Mouse (Mus musculus) stomach, embryonic 14.5 days (tissue): Measurements from ENCODE around the gene Galnt13. TPM values are rescaled to one million over a fixed set of nuclear protein-coding genes. Genes with fewer than 3 reads are reported as not detected.

Source experiments
- ATAC-seq: fragments of 200-750 bp; cut with Nextera tagmentation; 2 replicates; pipeline ENCODE4 v1.8.0; 2017; ENCODE audit warnings: low read depth, moderate TSS enrichment; ENCODE audit not compliant: insufficient number of reproducible peaks, insufficient read depth, low FRiP score
- H3K27ac ChIP-seq: fragments of 300-500 bp; sonication (generic); 2 replicates; pipeline ENCODE4 v1.5.1; 2014; ENCODE audit warnings: mild to moderate bottlenecking, low read length, moderate library complexity, mixed read lengths
- H3K27me3 ChIP-seq: fragments of 300-500 bp; sonication (generic); 2 replicates; pipeline ENCODE4 v1.6.1; 2014; ENCODE audit warnings: low read length, control low read depth, mixed read lengths; ENCODE audit not compliant: control insufficient read depth, insufficient read depth
- H3K36me3 ChIP-seq: fragments of 300-500 bp; sonication (generic); 2 replicates; pipeline ENCODE4 v1.6.1; 2014; ENCODE audit warnings: mild to moderate bottlenecking, control low read depth, low read length, moderate library complexity, mixed read lengths; ENCODE audit not compliant: control insufficient read depth, insufficient read depth
- H3K4me1 ChIP-seq: fragments of 300-500 bp; sonication (generic); 2 replicates; pipeline ENCODE4 v1.6.1; 2014; ENCODE audit warnings: low read length, control low read depth, mixed read lengths; ENCODE audit not compliant: control insufficient read depth, insufficient read depth
- H3K4me2 ChIP-seq: fragments of 300-500 bp; sonication (generic); replicated peaks from 2 replicates; pipeline ENCODE4 v1.6.1; 2014; ENCODE audit warnings: low read depth, low read length, control low read depth
- H3K4me3 ChIP-seq: fragments of 300-500 bp; sonication (generic); 2 replicates; pipeline ENCODE4 v1.5.1; 2014; ENCODE audit warnings: low read depth, low read length, control low read depth
- H3K9ac ChIP-seq: fragments of 300-500 bp; sonication (generic); replicated peaks from 2 replicates; pipeline ENCODE4 v1.6.1; 2014; ENCODE audit warnings: low read depth, mild to moderate bottlenecking, control low read depth, low read length, moderate library complexity, mixed read lengths
- H3K9me3 ChIP-seq: fragments of 300-500 bp; sonication (generic); 2 replicates; pipeline ENCODE4 v1.6.1; 2016; ENCODE audit warnings: low read depth, low read length, control low read depth; ENCODE audit not compliant: control insufficient read depth
- WGBS: fragments of 180-500 bp; shearing (Covaris S2); extraction: QIAGEN DNeasy Blood & Tissue Kit; methylation state at CpG from one replicate; pipeline ENCODE4 v1.1.7; 2014; 5-methylcytosine and 5-hydroxymethylcytosine counted together
- polyA plus RNA-seq: library from polyadenylated mRNA; unstranded; fragments of >200 nt; fragmentation: Nextera tagmentation; extraction: Ambion mirVana; gene quantifications from 2 replicates; pipeline ENCODE4 v1.2.1, GENCODE M21; 2014

Galnt13 gene
- polyA plus RNA-seq, 1 experiment from 2014 or later = 0.42 TPM

- ATAC-seq = no peak
- H3K27me3 ChIP-seq = no peaks in the 10 kb centered on the region
- H3K27ac ChIP-seq = no peak overlapping the region
- no peaks in the 10 kb centered on the region for H3K9me3 ChIP-seq
- WGBS = 63% methylated on average over 5 of the region's 5 CpGs
- H3K36me3 ChIP-seq = no peaks in the 10 kb centered on the region
- no peak overlapping the region for H3K4me2 ChIP-seq
- no peak overlapping the region for H3K9ac ChIP-seq
- H3K4me1 ChIP-seq = no peaks in the 10 kb centered on the region
- no peak overlapping the region for H3K4me3 ChIP-seq
Measured at GRCm38 (mm10) chr2:55101279-55101678, 665.2 kb downstream of the Galnt13 start.

GRCm38 (mm10) chr2:55103521-55103920 lies 667.4 kb downstream of the Galnt13 start:
- Histone ChIP-seq H3K36me3 (no peaks in the 10 kb centered on the region), H3K4me1 (no peaks in the 10 kb centered on the region), H3K9me3 (no peaks in the 10 kb centered on the region), H3K27ac (no peak overlapping the region), H3K27me3 (no peaks in the 10 kb centered on the region), H3K4me2 (no peak overlapping the region), H3K9ac (no peak overlapping the region), H3K4me3 (no peak overlapping the region)
- 94% methylated on average over 5 of the region's 5 CpGs for WGBS
- no peak for ATAC-seq

- no peaks in the 10 kb centered on the region for H3K4me1 ChIP-seq
- 69% methylated on average over 3 of the region's 3 CpGs for WGBS
- H3K9me3 ChIP-seq = no peaks in the 10 kb centered on the region
- no peaks in the 10 kb centered on the region for H3K27me3 ChIP-seq
- no peak for ATAC-seq
- no peaks in the 10 kb centered on the region for H3K36me3 ChIP-seq
- no peak overlapping the region for H3K27ac ChIP-seq
- no peak overlapping the region for H3K4me2 ChIP-seq
- no peak overlapping the region for H3K4me3 ChIP-seq
- H3K9ac ChIP-seq = no peak overlapping the region
Measured at GRCm38 (mm10) chr2:55107828-55108227, 671.7 kb downstream of the Galnt13 start.

DNA sequence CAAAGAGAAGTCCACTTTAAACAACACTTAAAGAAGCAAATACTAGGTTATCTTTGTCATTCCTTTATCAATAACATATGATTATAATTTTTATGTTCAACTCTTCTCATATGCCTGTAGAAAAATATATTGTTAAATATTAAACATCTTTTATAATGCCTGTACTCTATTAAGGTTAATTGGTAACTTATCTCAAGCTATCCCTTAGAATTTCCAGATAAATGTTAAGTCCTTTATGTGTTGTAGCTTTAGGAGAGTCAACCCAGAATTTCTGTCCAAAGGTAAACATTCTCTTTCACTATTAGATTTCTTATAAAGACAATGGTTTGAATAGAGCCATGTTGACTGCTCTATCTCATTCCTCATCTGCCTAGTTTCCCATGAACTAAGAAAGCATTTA lies 717.0 kb downstream of the Galnt13 start:
- Histone ChIP-seq H3K27ac (no peak overlapping the region), H3K4me3 (no peak overlapping the region), H3K4me1 (no peaks in the 10 kb centered on the region), H3K9ac (no peak overlapping the region), H3K9me3 (no peaks in the 10 kb centered on the region), H3K36me3 (no peaks in the 10 kb centered on the region), H3K4me2 (no peak overlapping the region), H3K27me3 (no peaks in the 10 kb centered on the region)
- no peak for ATAC-seq

- ATAC-seq = no peak
- Histone ChIP-seq H3K9me3 (no peaks in the 10 kb centered on the region), H3K27me3 (no peaks in the 10 kb centered on the region), H3K4me3 (no peak overlapping the region), H3K9ac (no peak overlapping the region), H3K27ac (no peak overlapping the region), H3K36me3 (no peaks in the 10 kb centered on the region), H3K4me1 (no peaks in the 10 kb centered on the region), H3K4me2 (no peak overlapping the region)
- WGBS = 34% methylated on average over 3 of the region's 3 CpGs
Measured at GRCm38 (mm10) chr2:55164781-55165180, 728.7 kb downstream of the Galnt13 start.
